Comparison of ENCODE assay signal across 20 mouse cellular contexts in genomic region chr2:136570856-136571255, GRCm38 (mm10).
"Had no signal": no experiment of that assay in that cellular context is flagged by ENCODE, and none has a peak within 500 bp of the region (broad histone marks: within the 10 kb centered on the region; RNA-seq: fewer than 3 reads in every experiment).

No protein-coding gene starts in this region.

- ATAC-seq: lung, postnatal 0 days; midbrain, embryonic 16.5 days had no signal

- H3K4me3 ChIP-seq: lung, embryonic 15.5 days; midbrain, embryonic 10.5 days; midbrain, embryonic 12.5 days; myocyte; neural tube, embryonic 13.5 days; neural tube, embryonic 15.5 days had no signal

- H3K9ac ChIP-seq: lung, embryonic 15.5 days; midbrain, embryonic 12.5 days; neural tube, embryonic 13.5 days; neural tube, embryonic 15.5 days had no signal

- H3K27me3 ChIP-seq: lung, embryonic 15.5 days; midbrain, embryonic 12.5 days; neural tube, embryonic 13.5 days; neural tube, embryonic 15.5 days had no signal

- H3K9me3 ChIP-seq: lung, embryonic 15.5 days; midbrain, embryonic 10.5 days; midbrain, embryonic 12.5 days; neural tube, embryonic 13.5 days; neural tube, embryonic 15.5 days had no signal

- H3K4me1 ChIP-seq: lung, embryonic 15.5 days; midbrain, embryonic 10.5 days; midbrain, embryonic 12.5 days; neural tube, embryonic 13.5 days; neural tube, embryonic 15.5 days had no signal

- DNase-seq: lung, adult 2 months; lung, postnatal 14 days; lung, postnatal 36 days; midbrain, embryonic 14.5 days; retina, postnatal 1 day; right cerebral cortex, adult 18-20 months; right cerebral cortex, postnatal 25 days; right cerebral cortex, postnatal 4 days; spleen, adult 18-20 months; thymus, adult 18-20 months; thymus, postnatal 14 days; thymus, postnatal 36 days had no signal

- H3K36me3 ChIP-seq: lung, embryonic 15.5 days; midbrain, embryonic 10.5 days; midbrain, embryonic 12.5 days; neural tube, embryonic 13.5 days; neural tube, embryonic 15.5 days had no signal

- H3K4me2 ChIP-seq: lung, embryonic 15.5 days; midbrain, embryonic 12.5 days; neural tube, embryonic 13.5 days; neural tube, embryonic 15.5 days had no signal

- H3K27ac ChIP-seq: lung, embryonic 15.5 days; midbrain, embryonic 10.5 days; midbrain, embryonic 12.5 days; neural tube, embryonic 13.5 days; neural tube, embryonic 15.5 days had no signal
